Mouse (Mus musculus): ENCODE data around the gene Kcnj3.

DNA sequence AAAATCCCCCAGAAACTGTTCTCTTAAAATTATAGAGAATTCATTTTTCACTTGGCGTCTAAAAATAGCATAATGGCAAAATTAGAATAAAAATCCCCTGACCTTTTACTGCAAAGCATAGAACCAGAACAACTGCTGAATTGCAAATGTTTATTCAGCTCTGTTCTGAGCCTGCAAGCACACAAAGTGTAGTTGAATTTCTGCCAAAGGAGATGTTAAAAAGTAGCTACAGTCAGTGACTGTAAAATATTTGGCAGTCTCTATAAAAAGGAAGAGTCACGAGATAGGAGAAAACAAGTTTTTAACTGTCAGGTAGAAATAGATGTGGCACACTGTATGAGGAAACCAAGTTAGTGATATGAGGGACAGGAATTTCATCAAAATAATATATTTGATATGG, 144.5 kb downstream of the Kcnj3 start:
- TF ChIP-seq CTCF (IDR thresholded peaks at IDR 0.05; ENCODE audit: extremely low read depth, insufficient read depth, low read length), result no peak
- TF ChIP-seq POLR2A (IDR thresholded peaks at IDR 0.05; ENCODE audit: extremely low read depth, insufficient read depth, low read length), result no peak
